Mouse (Mus musculus) small intestine, adult 2 months (tissue): Measurements from ENCODE around the gene Tesk2. TPM values are rescaled to one million over a fixed set of nuclear protein-coding genes. Genes with fewer than 3 reads are reported as not detected.

Experiments used
- H3K27ac ChIP-seq: fragments of 200-500 bp; 2 replicates; pipeline ENCODE4 v1.5.1; 2012; ENCODE audit warnings: low read depth, low read length, control low read depth, inconsistent platforms; ENCODE audit not compliant: insufficient read depth
- H3K27me3 ChIP-seq: fragments of 200-500 bp; 2 replicates; pipeline ENCODE4 v1.6.1; 2012; ENCODE audit warnings: mild to moderate bottlenecking, moderate library complexity, low read length, inconsistent platforms; ENCODE audit not compliant: control insufficient read depth, insufficient read depth
- H3K36me3 ChIP-seq: fragments of 200-500 bp; 2 replicates; pipeline ENCODE4 v1.6.1; 2012; ENCODE audit warnings: mild to moderate bottlenecking, low read length, control low read depth, inconsistent platforms; ENCODE audit not compliant: control insufficient read depth, insufficient read depth
- H3K4me1 ChIP-seq: fragments of 200-500 bp; 2 replicates; pipeline ENCODE4 v1.6.1; 2012; ENCODE audit warnings: low read length, inconsistent platforms, mixed read lengths; ENCODE audit not compliant: control insufficient read depth, insufficient read depth, insufficient read length
- H3K4me3 ChIP-seq: fragments of 200-500 bp; 2 replicates; pipeline ENCODE4 v1.5.1; 2012; ENCODE audit warnings: low read depth, mild to moderate bottlenecking, control low read depth, inconsistent platforms, low read length, moderate library complexity
- CTCF ChIP-seq: fragments of 200-500 bp; IDR thresholded peaks from 2 replicates; pipeline ENCODE4 v1.5.1; 2012; ENCODE audit warnings: low read depth, mild to moderate bottlenecking, control low read depth, inconsistent platforms, low read length, moderate library complexity, mixed read lengths; ENCODE audit not compliant: insufficient replicate concordance, insufficient read length; ENCODE audit errors: extremely low read depth
- POLR2A ChIP-seq: fragments of 200-500 bp; IDR thresholded peaks from 2 replicates; pipeline ENCODE4 v1.6.1; 2012; ENCODE audit warnings: low read depth, mild to moderate bottlenecking, control low read depth, inconsistent platforms, low read length, moderate library complexity
- WGBS: fragments of 180-500 bp; shearing (Covaris S2); methylation state at CpG from one replicate; pipeline ENCODE4 v1.1.7; 2018; 5-methylcytosine and 5-hydroxymethylcytosine counted together
- polyA plus RNA-seq: library from polyadenylated mRNA; depleted of rRNA; stranded (reverse); fragments of >200 nt; gene quantifications from 2 replicates; pipeline ENCODE4 v1.2.3, GENCODE M21; 2012; rRNA removed

The Tesk2 gene
- polyA plus RNA-seq, 1 experiment: 25.6 TPM

DNA sequence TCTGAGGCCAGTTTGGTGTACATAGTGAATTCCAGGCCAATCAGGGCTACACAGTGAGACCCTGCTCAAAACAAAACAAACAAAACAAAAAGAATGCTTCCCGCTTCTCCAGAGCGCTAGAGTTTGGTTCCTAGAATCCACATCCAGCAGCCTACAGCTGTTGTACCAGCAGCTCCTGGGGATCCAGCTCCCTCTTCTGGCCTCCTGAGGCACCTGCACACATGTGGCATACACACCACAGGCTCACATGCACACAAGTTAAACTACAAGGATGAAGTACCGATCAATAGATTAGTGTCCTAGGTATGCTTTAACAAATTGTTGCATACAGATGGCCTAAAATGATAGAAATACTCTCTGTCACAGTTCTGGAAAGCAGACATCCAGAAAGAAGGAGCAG, 123.6 kb downstream of the Tesk2 start:
- H3K27me3 ChIP-seq: no peaks in the 10 kb centered on the region
- WGBS: 93% methylated on average over 3 of the region's 3 CpGs
- H3K4me1 ChIP-seq: no peaks in the 10 kb centered on the region; the same call in 1 of the 2 replicates
- no peak overlapping the region for H3K27ac ChIP-seq
- TF ChIP-seq CTCF (no peak), POLR2A (no peak)
- H3K36me3 ChIP-seq: no peaks in the 10 kb centered on the region
- H3K4me3 ChIP-seq: no peak overlapping the region

DNA sequence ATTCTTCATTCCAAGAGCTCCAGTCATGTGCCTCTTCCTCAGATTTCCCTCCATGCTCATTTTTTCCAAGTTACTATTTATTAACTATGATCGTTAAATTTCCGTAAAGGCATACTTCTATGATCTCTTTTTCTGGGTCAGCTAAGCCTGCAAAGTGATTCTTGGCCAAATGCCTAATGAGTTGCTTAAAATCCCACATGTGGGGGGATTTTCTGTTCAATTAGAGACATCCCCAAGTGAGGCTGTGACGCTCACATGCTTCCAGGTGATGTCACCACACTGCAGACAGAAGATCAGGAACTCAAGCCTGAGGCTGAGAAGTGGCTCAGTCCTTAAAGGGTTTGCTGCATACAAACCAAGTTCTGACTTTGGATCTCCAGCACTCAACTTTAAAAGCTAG, 129.2 kb downstream of the Tesk2 start:
- no peak for TF ChIP-seq POLR2A
- no peak for TF ChIP-seq CTCF
- no peaks in the 10 kb centered on the region for H3K36me3 ChIP-seq
- peaks cover 4% of the 10 kb centered on the region; the same call in 1 of the 2 replicates for H3K4me1 ChIP-seq
- no peak overlapping the region for H3K4me3 ChIP-seq
- 85% methylated on average over 3 of the region's 3 CpGs for WGBS
- H3K27ac ChIP-seq: no peak overlapping the region
- no peaks in the 10 kb centered on the region for H3K27me3 ChIP-seq

GRCm38 (mm10) chr4:116854286-116854685, 133.5 kb downstream of the Tesk2 start:
- H3K27ac ChIP-seq: no peak overlapping the region
- H3K36me3 ChIP-seq: no peaks in the 10 kb centered on the region
- TF ChIP-seq CTCF: no peak
- TF ChIP-seq POLR2A: no peak
- WGBS: 74% methylated on average over 2 of the region's 2 CpGs
- no peaks in the 10 kb centered on the region; the same call in 1 of the 2 replicates for H3K27me3 ChIP-seq
- H3K4me1 ChIP-seq: peaks cover 7% of the 10 kb centered on the region; the same call in 1 of the 2 replicates
- no peak overlapping the region for H3K4me3 ChIP-seq

Other genes starting within 250 kb of the Tesk2 start
- 0.29 and 1.1 TPM in 2 replicates for gene Ipp, start 213.4 kb upstream of the Tesk2 start, polyA plus RNA-seq
- 0.94 and 2.6 TPM in 2 replicates for gene Tmem69, start 165.0 kb upstream of the Tesk2 start, polyA plus RNA-seq
- gene Gpbp1l1, start 163.3 kb upstream of the Tesk2 start, polyA plus RNA-seq: 23.1 and 31.2 TPM in 2 replicates
- gene Ccdc17, start 124.3 kb upstream of the Tesk2 start, polyA plus RNA-seq: 4.1 and 4.3 TPM in 2 replicates
- 0.62 and 0.96 TPM in 2 replicates for gene Nasp, start 93.0 kb upstream of the Tesk2 start, polyA plus RNA-seq
- 304 and 652 TPM in 2 replicates for gene Akr1a1, start 69.3 kb upstream of the Tesk2 start, polyA plus RNA-seq
- 40.5 and 74.0 TPM in 2 replicates for gene Prdx1, start 35.4 kb upstream of the Tesk2 start, polyA plus RNA-seq
- gene Mmachc, start 12.5 kb upstream of the Tesk2 start, polyA plus RNA-seq: 2.0 and 2.1 TPM in 2 replicates
- gene Ccdc163, start 12.4 kb upstream of the Tesk2 start, polyA plus RNA-seq: 5.0 and 8.9 TPM in 2 replicates
- 8.5 and 11.6 TPM in 2 replicates for gene Toe1, start 86.7 kb downstream of the Tesk2 start, polyA plus RNA-seq
- gene Mutyh, start 86.8 kb downstream of the Tesk2 start, polyA plus RNA-seq: 2.2 and 3.4 TPM in 2 replicates
- gene Hpdl, start 100.8 kb downstream of the Tesk2 start, polyA plus RNA-seq: 4.3 and 7.3 TPM in 2 replicates
- gene Zswim5, start 156.4 kb downstream of the Tesk2 start, polyA plus RNA-seq: 8.1 and 14.7 TPM in 2 replicates